Mouse (Mus musculus): ENCODE data around the gene Raf1. TPM values are rescaled to one million over a fixed set of nuclear protein-coding genes. Genes with fewer than 3 reads are reported as not detected.
A peak's percentile ranks its signal among the peaks of the same experiment; 100 is the strongest.
"Not testable (repeated sequence)": the region's sequence is repeated elsewhere in the genome, so short reads cannot be mapped to it uniquely, and the experiment has no call there.

Gene Raf1
- total RNA-seq, 2 experiments from 2014 or later = 102 TPM

GRCm38 (mm10) chr6:115684851-115685646, 8.6 kb upstream of the Raf1 start:
- DNase-seq (ENCODE audit: low spot score in 2 of 2) = no peak

DNA sequence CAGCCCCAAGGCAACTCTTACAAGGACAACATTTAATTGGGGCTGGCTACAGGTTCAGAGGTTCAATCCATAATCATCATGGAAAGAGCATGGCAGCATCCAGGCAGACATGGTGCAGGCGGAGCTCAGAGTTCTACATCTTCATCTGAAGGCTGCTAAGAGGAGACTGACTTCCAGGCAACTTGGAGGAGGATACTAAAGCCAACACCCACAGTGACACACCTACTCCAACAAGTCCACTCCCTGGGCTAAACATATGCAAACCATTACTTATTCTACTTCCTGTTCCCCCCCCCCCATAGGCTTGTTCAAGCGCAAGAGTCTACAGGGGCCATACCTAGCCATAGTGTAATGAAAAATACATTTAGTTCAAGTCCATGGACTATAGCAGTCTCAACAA, 7.8 kb upstream of the Raf1 start:
- no peak for DNase-seq (ENCODE audit: low spot score in 2 of 2)

DNA sequence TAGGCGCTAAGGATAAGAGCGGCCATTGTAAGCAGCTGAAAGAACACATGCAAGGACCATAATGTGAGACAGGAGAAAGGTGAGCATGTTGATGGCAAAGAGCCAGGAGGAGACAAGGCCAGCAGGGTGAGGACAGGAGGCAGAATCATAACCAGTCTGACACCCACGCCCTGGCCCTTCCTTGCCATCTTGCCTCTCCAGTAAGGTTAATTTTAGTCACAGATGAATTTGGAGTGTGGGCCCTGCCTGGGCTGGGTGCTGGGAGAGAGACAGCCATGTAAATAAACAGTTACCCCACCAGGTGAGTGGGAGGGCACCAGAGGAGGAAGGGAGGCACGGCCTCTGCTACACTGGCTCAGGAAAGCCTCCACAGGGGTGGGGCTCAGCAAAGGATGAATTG, 4.6 kb upstream of the Raf1 start:
- no peak for DNase-seq (ENCODE audit: low spot score in 2 of 2)

- DNase-seq (ENCODE audit: low spot score in 2 of 2) = no peak
These were observed 1.6 kb upstream of the Raf1 start for GRCm38 (mm10) chr6:115678012-115678411.

GRCm38 (mm10) chr6:115677441-115677840, 1.0 kb upstream of the Raf1 start:
- DNase-seq (ENCODE audit: low spot score in 2 of 2) = no peak

DNA sequence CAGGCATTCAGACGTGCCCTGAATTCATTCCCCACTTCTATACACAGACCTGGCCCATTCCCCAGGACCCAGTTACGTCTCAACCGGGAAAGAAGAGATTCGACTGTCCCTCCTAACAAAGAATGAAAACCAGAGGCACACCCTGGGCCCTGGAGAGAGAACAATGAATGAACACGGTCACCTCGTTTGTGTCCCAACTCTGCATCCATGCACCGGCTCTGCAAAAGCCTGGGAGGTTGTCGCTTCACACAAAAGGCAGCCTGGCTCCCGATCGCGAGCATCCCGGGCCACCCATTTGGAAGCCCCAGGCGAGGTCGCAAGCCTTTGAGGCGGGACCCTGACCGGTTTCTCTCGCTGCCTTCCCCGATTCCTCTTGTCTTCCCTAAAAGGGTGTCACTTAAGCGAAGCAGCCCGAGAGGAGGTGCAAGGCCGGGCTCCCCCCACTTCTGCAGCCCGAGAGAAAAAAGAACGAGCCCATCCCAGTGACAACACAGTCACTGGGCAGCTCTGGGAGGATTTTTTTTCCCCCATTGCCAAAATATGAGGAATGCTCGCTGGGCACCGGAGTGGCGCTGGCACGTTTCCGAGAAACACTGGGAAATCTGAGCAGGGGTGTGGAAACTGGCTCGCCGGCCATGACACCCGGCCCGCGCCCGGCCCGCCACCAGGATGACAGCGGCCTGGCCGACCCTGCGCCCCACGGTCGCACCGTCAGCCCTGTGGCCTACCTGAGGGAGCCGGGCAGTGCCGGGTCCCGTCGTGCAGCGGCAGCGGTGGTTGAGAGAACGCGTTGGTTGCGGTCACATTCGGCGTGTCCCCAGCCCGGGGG, 713 bp downstream of the Raf1 start:
- peak; percentile 72 to 73 for DNase-seq (ENCODE audit: low spot score in 2 of 2)

GRCm38 (mm10) chr6:115675166-115675507, 1.3 kb downstream of the Raf1 start:
- no peak for DNase-seq (ENCODE audit: low spot score in 2 of 2)

GRCm38 (mm10) chr6:115674316-115674715, 2.1 kb downstream of the Raf1 start:
- DNase-seq (ENCODE audit: low spot score in 2 of 2) = no peak

- no peak for DNase-seq (ENCODE audit: low spot score in 2 of 2)
These were observed 3.7 kb downstream of the Raf1 start for GRCm38 (mm10) chr6:115672700-115673099.

DNA sequence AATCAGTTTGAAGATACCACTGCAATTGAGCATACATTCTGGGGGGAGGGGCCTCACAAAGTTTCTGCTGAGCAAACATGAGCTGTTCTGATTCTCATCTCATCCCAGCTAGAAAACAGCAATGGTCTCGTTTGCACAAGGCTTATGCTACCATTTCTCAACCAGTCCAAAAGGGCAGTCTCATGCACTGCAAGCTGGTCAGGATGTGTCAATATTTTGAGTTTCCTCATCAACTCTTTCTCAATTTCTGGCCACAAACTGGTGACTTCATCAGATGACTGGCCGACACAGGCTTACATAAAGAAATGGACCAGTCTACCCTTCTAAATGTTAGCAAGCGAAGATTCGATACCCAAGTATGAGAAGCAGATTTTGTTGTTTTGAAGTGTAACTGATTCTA, 9.8 kb downstream of the Raf1 start:
- no peak for DNase-seq (ENCODE audit: low spot score in 2 of 2)

DNA sequence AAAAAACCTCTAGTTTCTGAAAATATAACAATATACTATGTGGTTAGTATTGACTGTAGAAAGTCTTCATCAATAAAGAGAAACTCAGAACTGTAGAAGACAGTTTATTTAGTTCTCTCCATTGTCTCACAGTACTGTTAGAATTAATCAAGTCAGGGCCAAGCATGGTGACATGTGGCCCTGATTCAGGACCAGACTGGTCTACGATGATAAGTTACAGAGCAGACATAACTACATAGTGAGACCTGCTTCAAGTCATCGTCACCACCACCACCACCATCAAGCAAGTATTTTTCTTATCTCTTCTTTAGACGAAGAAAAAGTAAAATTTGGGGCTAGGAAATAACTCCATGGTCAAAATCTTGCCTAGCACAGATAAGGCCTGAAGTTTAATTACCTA, 12.2 kb downstream of the Raf1 start:
- no peak for DNase-seq (ENCODE audit: low spot score in 2 of 2)

- DNase-seq (ENCODE audit: low spot score in 2 of 2) = no peak
These were observed 17.6 kb downstream of the Raf1 start for GRCm38 (mm10) chr6:115658802-115659201.

DNA sequence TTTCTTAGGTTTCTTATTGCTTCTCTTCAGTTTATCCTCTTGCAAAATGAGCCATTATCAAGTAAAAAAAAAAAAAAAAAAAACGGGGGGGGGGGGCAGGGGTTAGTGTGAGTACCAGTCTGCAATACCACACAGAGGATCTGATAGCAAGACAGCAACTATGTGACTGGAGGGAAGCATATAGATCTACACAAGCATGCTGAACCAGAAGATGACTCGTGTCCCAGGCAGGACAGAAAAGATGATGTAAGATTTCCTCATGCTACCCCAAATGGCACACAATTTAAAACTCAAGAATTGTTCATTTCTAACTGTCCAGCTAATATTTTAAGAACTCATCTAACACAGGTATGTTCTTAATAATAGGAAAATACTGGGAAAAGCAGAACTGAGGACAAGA, 22.5 kb downstream of the Raf1 start:
- DNase-seq (ENCODE audit: low spot score in 2 of 2) = no peak

DNA sequence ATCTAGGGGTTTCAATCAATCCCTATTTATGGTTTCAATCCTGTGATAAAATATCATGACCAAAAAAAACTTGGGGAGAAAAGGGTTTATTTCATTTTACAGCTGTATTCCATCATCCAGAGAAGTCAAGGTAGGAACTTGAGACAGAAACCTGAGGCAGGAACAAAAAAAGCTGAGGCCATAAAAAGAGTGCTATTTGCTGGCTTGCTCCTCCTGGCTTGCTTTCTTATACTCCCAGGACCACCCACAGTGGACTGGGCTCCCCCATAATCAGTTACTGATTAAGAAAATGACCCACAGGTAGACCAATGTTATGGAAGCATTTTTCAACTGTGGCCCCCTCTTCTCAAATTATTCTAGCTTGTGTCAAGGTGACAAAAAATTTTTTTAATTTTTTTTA, 24.7 kb downstream of the Raf1 start:
- no peak for DNase-seq (ENCODE audit: low spot score in 2 of 2)

- DNase-seq (ENCODE audit: low spot score in 2 of 2) = no peak
These were observed 25.7 kb downstream of the Raf1 start for GRCm38 (mm10) chr6:115650476-115651427.

DNA sequence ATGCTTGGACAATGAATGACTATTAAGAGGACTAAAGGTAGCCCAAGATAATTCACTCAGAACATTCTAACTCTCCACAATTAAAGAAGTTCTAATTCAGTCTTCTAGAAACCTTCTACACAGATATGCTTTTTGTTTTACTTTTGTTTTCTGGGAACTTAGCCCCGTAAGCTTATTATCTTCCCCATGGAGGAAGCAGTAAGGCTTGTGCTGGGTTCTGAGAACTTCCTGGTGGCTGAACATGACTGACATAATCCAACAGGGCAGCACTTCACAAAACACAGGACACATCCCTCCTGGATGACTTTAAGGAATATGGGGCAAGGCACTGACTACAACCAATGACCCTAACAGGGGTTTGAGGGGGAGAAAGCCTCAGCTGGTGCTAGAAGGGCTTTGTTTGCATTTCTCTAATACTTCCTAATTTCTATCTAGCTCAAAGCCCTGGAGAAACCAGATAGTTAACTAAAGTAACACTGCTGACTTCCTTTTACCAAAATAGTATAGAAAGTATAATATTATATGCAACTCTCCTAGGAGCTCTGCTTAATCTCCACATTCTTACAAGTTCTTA, 26.6 kb downstream of the Raf1 start:
- no peak for DNase-seq (ENCODE audit: low spot score in 2 of 2)

DNA sequence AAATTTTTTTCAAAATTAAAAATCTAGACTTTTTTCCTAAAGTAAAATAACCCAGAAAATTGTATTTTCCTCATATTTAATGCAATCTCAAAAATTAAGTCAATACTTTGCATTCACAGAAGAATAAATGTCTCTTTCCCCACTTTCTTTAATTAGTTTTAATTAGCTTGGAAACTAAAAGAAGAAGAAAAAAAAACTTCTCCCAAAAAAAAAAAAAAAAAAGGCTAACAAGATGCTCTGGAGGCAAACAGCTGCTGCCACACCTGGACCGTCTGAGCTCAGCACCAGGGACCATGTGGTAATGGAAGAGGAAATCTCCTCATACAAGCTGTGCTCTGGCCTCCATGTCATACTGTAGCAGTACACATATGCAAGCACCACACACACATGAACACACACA, 33.1 kb downstream of the Raf1 start:
- no peak for DNase-seq (ENCODE audit: low spot score in 2 of 2)

DNA sequence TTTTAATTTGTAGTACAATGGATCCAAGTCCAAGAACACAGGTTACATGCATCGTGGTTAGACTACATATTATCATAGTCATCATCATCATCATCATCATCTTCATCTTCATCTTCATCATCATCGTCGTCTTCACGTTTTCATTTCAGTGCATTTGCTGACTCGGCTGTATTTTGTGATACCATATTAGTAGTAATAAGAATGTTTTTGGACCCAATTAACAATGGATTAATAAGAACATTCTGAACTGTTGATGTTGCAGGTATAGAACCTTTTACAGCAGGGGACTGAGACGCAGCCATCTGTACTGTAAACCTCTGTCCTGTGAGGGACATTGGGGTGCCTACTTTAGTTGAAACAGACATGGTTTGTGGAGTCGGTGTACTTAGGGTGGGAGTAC, 38.2 kb downstream of the Raf1 start:
- not testable (repeated sequence) for DNase-seq (ENCODE audit: low spot score in 2 of 2)

DNA sequence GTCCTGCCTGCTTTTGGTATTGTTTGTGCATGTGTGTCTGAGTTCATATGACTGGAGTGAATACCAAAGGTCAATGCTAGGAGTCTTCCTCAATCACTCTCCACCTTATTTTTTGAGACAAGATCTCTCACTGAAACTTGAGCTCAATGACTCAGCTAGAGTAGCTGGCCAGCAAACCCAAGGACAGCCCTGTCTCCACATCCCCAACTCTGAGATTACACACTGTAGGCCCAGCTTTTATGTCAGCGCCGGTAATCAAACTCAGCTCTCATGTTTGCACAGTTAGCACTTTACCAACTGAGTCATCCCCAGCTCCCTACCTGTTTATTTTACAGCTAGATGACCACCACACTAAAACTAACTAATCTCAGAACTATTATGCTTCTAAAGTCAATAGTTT, 42.4 kb downstream of the Raf1 start:
- DNase-seq (ENCODE audit: low spot score in 2 of 2) = no peak

DNA sequence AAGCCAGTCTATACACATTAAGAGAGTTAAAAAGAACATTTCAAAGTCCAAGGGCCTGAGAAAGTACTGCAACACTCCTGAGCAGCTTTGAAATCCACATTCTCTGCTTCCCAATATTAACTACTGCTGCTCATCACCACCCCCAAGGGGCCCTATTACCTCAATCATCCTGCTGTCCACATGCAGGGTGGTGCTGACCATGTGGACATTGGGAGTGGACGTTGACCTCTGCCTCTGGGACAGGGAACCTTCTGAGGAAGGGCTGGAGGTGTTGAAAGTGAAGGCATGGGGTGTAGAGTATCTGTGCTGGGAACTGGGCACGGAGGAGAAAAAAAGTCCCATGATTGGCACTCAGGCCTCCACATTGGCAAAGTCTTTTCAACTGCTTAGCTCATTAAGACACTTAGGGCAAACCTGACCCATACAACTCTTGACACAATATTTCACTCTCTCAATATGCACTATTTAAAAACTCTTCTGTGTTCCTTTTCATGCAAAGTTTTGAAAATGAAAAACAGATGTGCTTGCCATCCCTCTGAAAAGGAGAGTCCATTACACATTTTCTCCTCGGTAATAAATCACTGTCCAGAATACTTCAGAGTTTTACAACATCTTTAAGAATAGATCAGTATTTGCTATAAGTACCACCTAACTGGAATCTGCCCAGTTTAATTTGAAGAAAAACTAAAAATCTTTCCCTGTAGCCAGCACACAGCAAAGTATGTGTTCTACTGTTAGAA, 45.2 kb downstream of the Raf1 start:
- no peak for DNase-seq (ENCODE audit: low spot score in 2 of 2)
